Mouse (Mus musculus) embryonic facial prominence, embryonic 11.5 days (tissue): ENCODE results near the gene Gm49322. TPM values are rescaled to one million over a fixed set of nuclear protein-coding genes. Genes with fewer than 3 reads are reported as not detected.

Experiments used
- ATAC-seq: fragments of 200-750 bp; cut with Nextera tagmentation; replicated peaks from 2 replicates; pipeline ENCODE4 v1.8.0; 2017; ENCODE audit warnings: low read depth; ENCODE audit not compliant: insufficient number of reproducible peaks, low FRiP score, low TSS enrichment
- DNase-seq: peaks from one replicate; pipeline ENCODE4 v3.0.0-alpha.2; 2015; ENCODE audit warnings: low spot score
- H3K27ac ChIP-seq: fragments of 300-500 bp; sonication (generic); replicated peaks from 2 replicates; pipeline ENCODE4 v1.5.1; 2014; ENCODE audit warnings: mild to moderate bottlenecking, low read depth, low read length, control low read depth
- H3K27me3 ChIP-seq: fragments of 300-500 bp; sonication (generic); 2 replicates; pipeline ENCODE4 v1.6.1; 2014; ENCODE audit warnings: mild to moderate bottlenecking, low read length, moderate library complexity, mixed read lengths; ENCODE audit not compliant: control insufficient read depth, insufficient read depth
- H3K36me3 ChIP-seq: fragments of 300-500 bp; sonication (generic); replicated peaks from 2 replicates; pipeline ENCODE4 v1.6.1; 2014; ENCODE audit warnings: low read depth, mild to moderate bottlenecking, low read length, moderate library complexity, mixed read lengths; ENCODE audit not compliant: control insufficient read depth, insufficient read depth
- H3K4me1 ChIP-seq: fragments of 300-500 bp; sonication (generic); 2 replicates; pipeline ENCODE4 v1.6.1; 2014; ENCODE audit warnings: low read length, mixed read lengths; ENCODE audit not compliant: control insufficient read depth, insufficient read depth
- H3K4me2 ChIP-seq: fragments of 300-500 bp; sonication (generic); 2 replicates; pipeline ENCODE4 v1.6.1; 2014; ENCODE audit warnings: low read depth, mild to moderate bottlenecking, control low read depth, low read length, moderate library complexity
- H3K4me3 ChIP-seq: fragments of 300-500 bp; sonication (generic); 2 replicates; pipeline ENCODE4 v1.5.1; 2014; ENCODE audit warnings: low read depth, low read length, control low read depth
- H3K9ac ChIP-seq: fragments of 300-500 bp; sonication (generic); replicated peaks from 2 replicates; pipeline ENCODE4 v1.6.1; 2014; ENCODE audit warnings: mild to moderate bottlenecking, control low read depth, low read length
- H3K9me3 ChIP-seq: fragments of 300-500 bp; sonication (generic); replicated peaks from 2 replicates; pipeline ENCODE4 v1.6.1; 2016; ENCODE audit warnings: mild to moderate bottlenecking, low read length, inconsistent platforms, mixed read lengths; ENCODE audit not compliant: control insufficient read depth
- WGBS: fragments of 180-500 bp; shearing (Covaris S2); extraction: QIAGEN DNeasy Blood & Tissue Kit; methylation state at CpG from one replicate; pipeline ENCODE4 v1.1.7; 2014; 5-methylcytosine and 5-hydroxymethylcytosine counted together
- polyA plus RNA-seq: library from polyadenylated mRNA; unstranded; fragments of >200 nt; fragmentation: Nextera tagmentation; extraction: Ambion mirVana; gene quantifications from 2 replicates; pipeline ENCODE4 v1.2.1, GENCODE M21; 2014

Gm49322 gene
- polyA plus RNA-seq, 1 experiment from 2014 or later: 1.4 TPM

GRCm38 (mm10) chr10:80596318-80596717 lies 9.5 kb upstream of the Gm49322 start:
- WGBS: 44% methylated on average over 4 of the region's 4 CpGs
- Histone ChIP-seq H3K27me3 (no peaks in the 10 kb centered on the region), H3K4me2 (no peak overlapping the region), H3K4me3 (no peak overlapping the region), H3K9me3 (no peaks in the 10 kb centered on the region), H3K9ac (no peak overlapping the region), H3K36me3 (no peaks in the 10 kb centered on the region), H3K27ac (no peak overlapping the region), H3K4me1 (no peaks in the 10 kb centered on the region)
- DNase-seq (no peak), ATAC-seq (no peak)

GRCm38 (mm10) chr10:80602698-80603325 lies 3.0 kb upstream of the Gm49322 start, which contains the start of the genes Scamp4 and Adat3:
Gene Scamp4, plus strand, starts transcription at chr10:80602872.
Gene Adat3, plus strand, starts transcription at chr10:80602880.
- peak within 1 kb of the TSS; percentile 70 for H3K4me2 ChIP-seq
- H3K9ac ChIP-seq: peak within 1 kb of the TSS; percentile 68
- under 1% methylated on average over 54 of the region's 54 CpGs for WGBS
- no peaks in the 10 kb centered on the region for H3K27me3 ChIP-seq
- peaks cover 7% of the 10 kb centered on the region for H3K4me1 ChIP-seq
- DNase-seq: peak; percentile 96
- no peaks in the 10 kb centered on the region for H3K9me3 ChIP-seq
- ATAC-seq: peak; percentile 92
- peaks cover 7% of the 10 kb centered on the region for H3K36me3 ChIP-seq
- peak within 1 kb of the TSS; percentile 66 for H3K4me3 ChIP-seq
- 0 out of 2 replicates have a peak within 1 kb of the TSS, but pooled peaks have one; percentile 35 for H3K27ac ChIP-seq

- ATAC-seq: no peak
- H3K27me3 ChIP-seq: no peaks in the 10 kb centered on the region
- H3K4me1 ChIP-seq: peaks cover 7% of the 10 kb centered on the region
- WGBS: 31% methylated on average over 7 of the region's 7 CpGs
- no peak for DNase-seq
- H3K9me3 ChIP-seq: no peaks in the 10 kb centered on the region
- peaks cover 7% of the 10 kb centered on the region for H3K36me3 ChIP-seq
- H3K4me2 ChIP-seq: peak overlapping the region; percentile 70
- peak overlapping the region; percentile 66 for H3K4me3 ChIP-seq
- H3K27ac ChIP-seq: 0 out of 2 replicates have a peak overlapping the region, but pooled peaks have one; percentile 35
- peak overlapping the region; percentile 68 for H3K9ac ChIP-seq
These were observed 2.5 kb upstream of the Gm49322 start for GRCm38 (mm10) chr10:80603364-80603763.

- ATAC-seq (no peak), DNase-seq (no peak)
- H3K4me1 ChIP-seq: peaks cover 7% of the 10 kb centered on the region
- 0 out of 2 replicates have a peak overlapping the region, but pooled peaks have one; percentile 35 for H3K27ac ChIP-seq
- WGBS: 89% methylated on average over 7 of the region's 7 CpGs
- no peaks in the 10 kb centered on the region for H3K27me3 ChIP-seq
- H3K9ac ChIP-seq: peak overlapping the region; percentile 68
- H3K36me3 ChIP-seq: peaks cover 7% of the 10 kb centered on the region
- H3K4me3 ChIP-seq: no peak overlapping the region; the same call in 1 of the 2 replicates
- no peaks in the 10 kb centered on the region for H3K9me3 ChIP-seq
- H3K4me2 ChIP-seq: peak overlapping the region; percentile 70
These were observed 1.8 kb upstream of the Gm49322 start for GRCm38 (mm10) chr10:80604001-80604509.

GRCm38 (mm10) chr10:80604988-80605387 lies 833 bp upstream of the Gm49322 start:
- 93% methylated on average over 2 of the region's 2 CpGs for WGBS
- Histone ChIP-seq H3K36me3 (peaks cover 7% of the 10 kb centered on the region), H3K4me2 (no peak overlapping the region), H3K4me3 (no peak overlapping the region), H3K9ac (no peak overlapping the region), H3K4me1 (peaks cover 7% of the 10 kb centered on the region), H3K27me3 (no peaks in the 10 kb centered on the region), H3K9me3 (no peaks in the 10 kb centered on the region), H3K27ac (no peak overlapping the region)
- DNase-seq (no peak), ATAC-seq (no peak)

GRCm38 (mm10) chr10:80606306-80606705 lies 485 bp downstream of the Gm49322 start:
- ATAC-seq (no peak), DNase-seq (no peak)
- H3K9me3 ChIP-seq: no peaks in the 10 kb centered on the region
- 96% methylated on average over 23 of the region's 23 CpGs for WGBS
- no peak overlapping the region for H3K9ac ChIP-seq
- H3K4me1 ChIP-seq: peaks cover 7% of the 10 kb centered on the region
- H3K27me3 ChIP-seq: no peaks in the 10 kb centered on the region
- no peak overlapping the region for H3K4me2 ChIP-seq
- no peak overlapping the region for H3K27ac ChIP-seq
- H3K36me3 ChIP-seq: peaks cover 7% of the 10 kb centered on the region
- no peak overlapping the region for H3K4me3 ChIP-seq

GRCm38 (mm10) chr10:80606737-80607350 lies 1.0 kb downstream of the Gm49322 start:
- H3K4me2 ChIP-seq: no peak overlapping the region
- no peak for DNase-seq
- no peak overlapping the region for H3K4me3 ChIP-seq
- H3K27me3 ChIP-seq: no peaks in the 10 kb centered on the region
- H3K36me3 ChIP-seq: peaks cover 7% of the 10 kb centered on the region
- H3K27ac ChIP-seq: no peak overlapping the region
- H3K9me3 ChIP-seq: no peaks in the 10 kb centered on the region
- no peak for ATAC-seq
- peaks cover 7% of the 10 kb centered on the region for H3K4me1 ChIP-seq
- H3K9ac ChIP-seq: no peak overlapping the region
- WGBS: 95% methylated on average over 34 of the region's 34 CpGs

- ATAC-seq (no peak), DNase-seq (no peak)
- WGBS: 88% methylated on average over 3 of the region's 3 CpGs
- no peaks in the 10 kb centered on the region for H3K27me3 ChIP-seq
- no peak overlapping the region for H3K27ac ChIP-seq
- H3K9me3 ChIP-seq: no peaks in the 10 kb centered on the region
- H3K4me1 ChIP-seq: peaks cover 7% of the 10 kb centered on the region
- no peak overlapping the region for H3K4me3 ChIP-seq
- H3K9ac ChIP-seq: no peak overlapping the region
- H3K36me3 ChIP-seq: peaks cover 12% of the 10 kb centered on the region
- H3K4me2 ChIP-seq: no peak overlapping the region
These were observed 2.6 kb downstream of the Gm49322 start for GRCm38 (mm10) chr10:80608435-80608834.
